Mouse (Mus musculus) midbrain, embryonic 15.5 days (tissue): ENCODE measurements around the gene Gas2l3. TPM values are rescaled to one million over a fixed set of nuclear protein-coding genes. Genes with fewer than 3 reads are reported as not detected.

Source experiments
- ATAC-seq: fragments of 200-750 bp; cut with Nextera tagmentation; replicated peaks from 2 replicates; pipeline ENCODE4 v1.8.0; 2017; ENCODE audit warnings: moderate TSS enrichment
- H3K27ac ChIP-seq: fragments of 300-500 bp; sonication (generic); 2 replicates; pipeline ENCODE4 v1.5.1; 2015; ENCODE audit warnings: mild to moderate bottlenecking, inconsistent platforms
- H3K27me3 ChIP-seq: fragments of 300-500 bp; sonication (generic); replicated peaks from 2 replicates; pipeline ENCODE4 v1.6.1; 2015; ENCODE audit warnings: inconsistent platforms
- H3K36me3 ChIP-seq: fragments of 300-500 bp; sonication (generic); replicated peaks from 2 replicates; pipeline ENCODE4 v1.6.1; 2015; ENCODE audit warnings: inconsistent platforms
- H3K4me1 ChIP-seq: fragments of 300-500 bp; sonication (generic); 2 replicates; pipeline ENCODE4 v1.6.1; 2015; ENCODE audit warnings: inconsistent platforms
- H3K4me2 ChIP-seq: fragments of 300-500 bp; sonication (generic); 2 replicates; pipeline ENCODE4 v1.6.1; 2015; ENCODE audit warnings: inconsistent platforms, mild to moderate bottlenecking, moderate library complexity
- H3K4me3 ChIP-seq: fragments of 300-500 bp; sonication (generic); 2 replicates; pipeline ENCODE4 v1.5.1; 2015; ENCODE audit warnings: mild to moderate bottlenecking, inconsistent platforms
- H3K9ac ChIP-seq: fragments of 300-500 bp; sonication (generic); 2 replicates; pipeline ENCODE4 v1.6.1; 2015; ENCODE audit warnings: mild to moderate bottlenecking, inconsistent platforms
- H3K9me3 ChIP-seq: fragments of 300-500 bp; sonication (generic); 2 replicates; pipeline ENCODE4 v1.6.1; 2016; ENCODE audit warnings: inconsistent platforms
- WGBS: fragments of 180-500 bp; shearing (Covaris S2); methylation state at CpG from one replicate; pipeline ENCODE4 v1.1.7; 2015; ENCODE audit warnings: mixed read lengths; 5-methylcytosine and 5-hydroxymethylcytosine counted together
- polyA plus RNA-seq: library from polyadenylated mRNA; unstranded; fragments of >200 nt; fragmentation: Nextera tagmentation; extraction: Ambion mirVana; gene quantifications from 2 replicates; pipeline ENCODE4 v1.2.1, GENCODE M21; 2015

The Gas2l3 gene
- polyA plus RNA-seq, 1 experiment from 2014 or later, result 3.9 TPM

DNA sequence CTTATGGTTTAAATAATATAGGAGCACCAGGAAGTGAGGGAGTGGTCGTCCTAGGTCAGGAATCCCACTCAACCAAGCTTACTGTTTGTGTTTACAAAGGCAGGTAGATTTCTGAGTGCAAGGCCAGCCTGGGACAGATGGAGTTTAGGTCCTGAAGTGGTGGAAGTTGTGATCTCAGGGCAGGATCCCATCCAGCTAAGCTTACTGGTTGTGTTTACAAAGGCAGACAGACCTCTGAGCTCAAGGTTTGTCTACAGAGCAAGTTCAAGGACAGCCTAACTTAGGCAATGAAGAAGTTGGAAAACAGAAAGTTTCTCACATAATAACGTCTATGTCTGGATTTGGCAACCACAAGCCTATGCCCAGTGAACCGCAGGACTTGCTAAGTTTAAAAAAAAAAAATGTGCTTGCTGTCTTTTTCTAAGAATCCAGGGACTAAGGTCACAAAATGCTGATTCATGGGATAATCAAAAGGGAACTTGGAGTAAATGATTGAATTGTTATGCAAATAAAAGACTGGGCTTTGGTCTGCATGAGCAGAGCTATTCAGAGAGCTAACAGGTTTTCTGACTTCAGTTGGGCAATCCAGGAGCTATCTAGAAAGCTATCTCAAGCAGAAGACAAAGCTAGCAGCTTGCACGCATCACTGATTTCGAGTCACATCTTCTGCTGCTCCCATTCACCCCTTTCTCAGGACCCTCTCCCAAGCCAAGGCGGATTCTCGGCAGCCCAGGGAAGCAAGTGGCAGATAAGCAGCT lies 27.0 kb upstream of the Gas2l3 start:
- no peak for ATAC-seq
- H3K4me2 ChIP-seq, result no peak overlapping the region
- H3K27me3 ChIP-seq, result no peaks in the 10 kb centered on the region
- no peaks in the 10 kb centered on the region for H3K4me1 ChIP-seq
- H3K9ac ChIP-seq, result no peak overlapping the region
- 0 out of 2 replicates have a peak, but pooled peaks cover 4% of the 10 kb centered on the region for H3K9me3 ChIP-seq
- no peaks in the 10 kb centered on the region for H3K36me3 ChIP-seq
- 42% methylated on average over 7 of the region's 7 CpGs for WGBS
- H3K27ac ChIP-seq, result no peak overlapping the region
- no peak overlapping the region for H3K4me3 ChIP-seq

DNA sequence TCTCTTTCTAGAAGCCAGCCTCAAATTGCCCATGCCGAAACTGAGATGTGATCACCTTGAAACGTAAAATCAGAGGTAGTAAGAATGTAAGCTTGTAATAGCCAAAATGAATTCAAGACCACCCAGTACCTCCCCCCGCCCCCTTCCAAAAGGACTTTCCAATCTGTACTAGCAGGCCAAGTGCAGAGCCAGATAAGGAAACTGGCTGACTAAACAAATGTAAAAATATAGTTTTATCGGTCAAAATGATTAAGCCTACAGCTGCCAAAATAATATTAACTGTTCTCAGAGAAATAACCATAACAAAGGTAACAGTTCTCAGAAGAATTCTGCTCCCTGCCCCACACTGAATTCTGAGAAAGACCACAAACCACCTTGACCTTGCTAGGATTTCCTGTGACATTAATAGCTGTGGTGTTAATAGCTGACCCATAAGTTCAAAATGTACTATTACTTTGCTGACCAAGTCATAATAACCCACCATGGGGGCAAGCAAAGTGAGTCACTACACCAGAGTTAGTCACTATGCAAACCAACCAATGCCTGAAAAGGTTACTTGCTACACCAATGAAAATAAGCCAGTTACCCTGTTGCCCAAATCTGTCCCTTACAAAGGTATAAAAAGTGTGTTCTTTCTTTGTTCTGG lies 21.1 kb upstream of the Gas2l3 start:
- Histone ChIP-seq H3K27me3 (no peaks in the 10 kb centered on the region), H3K4me2 (no peak overlapping the region), H3K4me3 (no peak overlapping the region), H3K36me3 (no peaks in the 10 kb centered on the region), H3K27ac (no peak overlapping the region), H3K9ac (no peak overlapping the region), H3K9me3 (no peaks in the 10 kb centered on the region), H3K4me1 (no peaks in the 10 kb centered on the region)
- ATAC-seq, result no peak
- WGBS, result 85% methylated on average over 4 of the region's 4 CpGs

DNA sequence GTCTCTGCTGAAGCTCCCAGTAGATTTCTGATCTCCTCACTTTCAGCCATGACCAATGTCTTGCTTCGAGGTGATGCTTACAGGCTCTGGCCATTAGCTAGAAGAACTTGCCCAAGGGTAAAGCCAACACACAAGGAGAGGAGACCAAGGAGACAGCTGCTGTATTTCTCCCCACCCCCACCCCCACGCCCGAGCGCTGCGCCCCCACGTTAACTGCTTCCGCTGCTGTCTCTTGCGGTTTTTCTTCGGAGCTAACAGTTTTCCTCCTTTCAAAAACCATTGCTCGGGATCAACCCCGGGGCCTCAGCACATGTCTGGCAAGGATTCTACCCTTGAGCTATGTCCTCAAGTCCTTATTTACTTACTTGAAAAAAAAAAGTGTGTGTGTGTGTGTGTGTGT lies 19.1 kb upstream of the Gas2l3 start:
- Histone ChIP-seq H3K9me3 (no peaks in the 10 kb centered on the region), H3K27me3 (0 out of 2 replicates have a peak, but pooled peaks cover 2% of the 10 kb centered on the region), H3K4me1 (no peaks in the 10 kb centered on the region), H3K36me3 (no peaks in the 10 kb centered on the region), H3K4me2 (no peak overlapping the region), H3K27ac (no peak overlapping the region), H3K4me3 (no peak overlapping the region), H3K9ac (no peak overlapping the region)
- no peak for ATAC-seq
- WGBS, result 90% methylated on average over 11 of the region's 11 CpGs

DNA sequence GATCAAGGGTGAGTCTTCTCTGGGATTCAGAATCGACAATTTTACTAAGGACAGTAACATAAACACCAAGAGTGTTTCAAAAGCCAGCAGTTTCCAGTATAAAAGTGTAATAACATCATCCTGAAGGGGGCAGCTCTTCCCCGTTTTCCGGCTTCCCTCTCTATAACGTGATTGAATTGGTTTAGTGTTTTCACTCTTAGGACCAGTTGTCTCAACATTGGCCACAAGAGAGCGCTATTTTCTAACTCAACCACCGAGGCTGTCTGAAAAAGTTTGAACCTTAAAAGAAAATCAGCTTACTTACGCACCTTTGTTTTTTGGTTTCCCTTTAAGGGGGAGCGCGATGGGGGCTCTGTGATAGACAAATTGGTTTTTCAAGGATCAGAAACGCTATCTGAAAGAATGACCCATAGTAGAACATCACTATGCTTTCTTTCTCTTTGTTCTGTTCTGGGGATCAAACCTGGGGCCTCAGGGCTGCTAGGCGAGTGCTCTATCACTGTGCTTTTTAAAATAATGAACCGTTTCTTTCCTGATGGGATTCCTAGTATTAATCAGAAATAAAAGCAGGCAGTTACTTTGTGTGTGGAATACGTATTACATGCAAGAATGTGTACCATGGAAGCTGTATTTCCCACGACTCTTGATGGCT lies 18.2 kb upstream of the Gas2l3 start:
- no peak overlapping the region for H3K4me2 ChIP-seq
- H3K9ac ChIP-seq, result no peak overlapping the region
- ATAC-seq, result peak; percentile 91
- H3K4me3 ChIP-seq, result no peak overlapping the region
- no peaks in the 10 kb centered on the region for H3K4me1 ChIP-seq
- no peak overlapping the region for H3K27ac ChIP-seq
- no peaks in the 10 kb centered on the region for H3K36me3 ChIP-seq
- H3K9me3 ChIP-seq, result no peaks in the 10 kb centered on the region
- WGBS, result 18% methylated on average over 14 of the region's 14 CpGs
- 0 out of 2 replicates have a peak, but pooled peaks cover 3% of the 10 kb centered on the region for H3K27me3 ChIP-seq

DNA sequence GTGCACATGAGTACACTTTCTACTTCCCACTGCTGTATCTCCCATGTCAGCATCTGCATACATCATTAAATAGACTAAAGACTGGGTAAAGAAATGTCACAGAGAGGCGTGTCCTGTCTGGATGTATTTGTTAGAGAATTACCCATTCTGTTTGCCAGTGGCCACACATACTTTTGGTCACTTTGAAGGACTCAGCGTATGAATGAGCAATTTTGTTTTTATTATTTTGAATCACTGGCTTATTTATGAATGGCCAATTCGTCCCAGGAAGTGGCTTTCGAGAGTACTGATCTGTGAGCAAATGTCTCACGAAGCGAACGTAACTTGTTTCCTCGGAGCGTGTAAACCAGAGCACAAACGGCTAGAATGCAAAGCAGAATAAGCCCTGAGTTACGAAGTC lies 17.2 kb upstream of the Gas2l3 start:
- Histone ChIP-seq H3K27me3 (0 out of 2 replicates have a peak, but pooled peaks cover 3% of the 10 kb centered on the region), H3K4me2 (no peak overlapping the region), H3K9me3 (no peaks in the 10 kb centered on the region), H3K27ac (no peak overlapping the region), H3K9ac (no peak overlapping the region), H3K36me3 (no peaks in the 10 kb centered on the region), H3K4me1 (no peaks in the 10 kb centered on the region), H3K4me3 (no peak overlapping the region)
- WGBS, result 81% methylated on average over 11 of the region's 11 CpGs
- no peak for ATAC-seq

DNA sequence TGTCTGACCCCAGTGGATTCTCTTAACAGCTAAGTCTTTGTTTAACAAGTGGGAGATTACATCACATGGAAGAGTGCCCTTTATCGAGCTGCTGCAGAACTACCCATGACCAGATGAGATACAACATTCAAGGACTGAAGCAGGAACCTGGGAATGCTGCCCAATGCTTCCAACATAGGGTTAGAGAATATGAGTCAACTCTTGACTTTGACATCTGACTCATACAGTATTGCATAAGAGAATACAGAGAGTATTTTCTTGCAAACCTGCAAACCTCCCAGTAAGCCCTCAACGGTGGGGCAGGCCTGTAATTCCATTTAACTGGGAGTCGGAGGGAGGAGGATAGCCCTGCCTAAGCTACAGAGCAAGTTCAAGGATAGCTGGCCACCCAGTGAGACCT lies 15.0 kb upstream of the Gas2l3 start:
- Histone ChIP-seq H3K27me3 (0 out of 2 replicates have a peak, but pooled peaks cover 3% of the 10 kb centered on the region), H3K4me2 (no peak overlapping the region), H3K36me3 (no peaks in the 10 kb centered on the region), H3K27ac (no peak overlapping the region), H3K9ac (no peak overlapping the region), H3K9me3 (no peaks in the 10 kb centered on the region), H3K4me3 (no peak overlapping the region), H3K4me1 (no peaks in the 10 kb centered on the region)
- 77% methylated on average over 3 of the region's 3 CpGs for WGBS
- ATAC-seq, result no peak

DNA sequence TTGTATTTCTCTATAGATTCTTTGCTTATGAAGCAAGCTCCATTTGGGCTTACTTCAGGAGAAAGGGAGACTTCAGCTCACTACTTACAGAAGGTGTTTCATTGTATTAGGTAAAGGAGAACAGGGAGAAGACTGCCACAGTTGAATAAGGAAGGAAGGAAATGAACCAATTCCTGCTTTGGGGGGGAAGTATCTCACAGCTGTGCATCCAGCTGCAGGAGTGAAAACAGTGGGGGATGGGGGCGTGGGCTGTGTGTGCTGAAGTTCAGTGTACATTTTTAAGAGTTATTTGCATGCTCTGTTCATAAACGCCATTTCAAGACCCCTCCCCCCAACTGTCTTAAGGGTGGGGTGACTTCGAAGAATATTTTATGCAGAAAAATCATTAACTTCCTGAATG lies 10.0 kb upstream of the Gas2l3 start:
- H3K4me1 ChIP-seq, result no peaks in the 10 kb centered on the region
- ATAC-seq, result no peak
- WGBS, result 87% methylated on average over 3 of the region's 3 CpGs
- no peak overlapping the region for H3K27ac ChIP-seq
- no peaks in the 10 kb centered on the region for H3K9me3 ChIP-seq
- H3K4me3 ChIP-seq, result no peak overlapping the region
- H3K36me3 ChIP-seq, result no peaks in the 10 kb centered on the region
- H3K9ac ChIP-seq, result no peak overlapping the region
- no peak overlapping the region for H3K4me2 ChIP-seq
- 0 out of 2 replicates have a peak, but pooled peaks cover 3% of the 10 kb centered on the region for H3K27me3 ChIP-seq

DNA sequence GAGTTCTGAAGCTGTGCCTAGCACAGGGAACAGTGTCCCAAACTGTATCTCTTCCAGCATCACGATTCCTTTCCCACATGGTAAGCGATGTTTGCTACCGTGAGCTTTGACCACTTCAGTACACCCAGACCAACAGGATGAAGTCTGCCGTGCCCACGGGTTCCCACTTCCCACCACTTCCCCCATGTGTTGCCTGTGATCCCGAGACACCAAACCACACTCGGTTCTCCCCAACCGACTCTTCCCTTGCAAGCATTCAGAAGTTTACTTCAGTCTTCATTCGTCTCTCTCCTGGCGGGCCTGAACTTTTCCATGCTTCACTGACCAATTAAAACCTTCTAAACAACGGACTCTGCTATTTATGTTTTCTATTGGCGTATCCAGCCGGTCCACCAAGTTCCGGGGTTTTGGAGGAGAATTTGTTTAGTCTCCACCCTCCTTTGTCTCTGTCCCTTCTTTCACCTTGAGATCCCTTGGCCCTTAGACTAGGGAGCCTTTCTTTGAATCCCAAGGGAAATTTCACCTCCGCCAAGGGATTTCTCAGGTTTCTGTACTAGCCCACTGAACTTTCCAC lies 9.4 kb upstream of the Gas2l3 start:
- H3K9ac ChIP-seq, result no peak overlapping the region
- no peak for ATAC-seq
- 82% methylated on average over 15 of the region's 15 CpGs for whole genome bisulfite sequencing
- no peak overlapping the region for H3K4me3 ChIP-seq
- H3K4me2 ChIP-seq, result no peak overlapping the region
- H3K36me3 ChIP-seq, result no peaks in the 10 kb centered on the region
- H3K27ac ChIP-seq, result no peak overlapping the region
- 0 out of 2 replicates have a peak, but pooled peaks cover 3% of the 10 kb centered on the region for H3K27me3 ChIP-seq
- no peaks in the 10 kb centered on the region for H3K4me1 ChIP-seq
- no peaks in the 10 kb centered on the region for H3K9me3 ChIP-seq

DNA sequence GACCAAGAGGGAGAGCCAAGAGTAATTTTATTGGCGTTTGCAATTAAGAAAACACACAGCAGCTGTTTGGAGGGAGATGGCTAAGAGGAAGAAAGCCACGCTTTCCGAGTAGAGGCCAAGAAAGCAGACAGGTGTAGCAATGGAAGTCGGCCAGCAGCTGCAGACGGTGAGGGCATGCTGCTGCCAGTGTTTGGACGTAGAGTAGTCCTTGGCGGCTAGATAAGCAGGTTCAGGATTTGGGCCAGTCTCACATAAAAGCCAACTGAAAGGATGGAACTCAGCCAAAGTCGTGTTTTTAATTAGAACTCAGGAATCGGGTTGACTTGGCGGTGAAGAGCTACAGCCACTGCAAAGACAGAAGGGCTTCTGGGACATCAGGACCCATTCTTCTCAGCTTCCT lies 6.6 kb upstream of the Gas2l3 start:
- Histone ChIP-seq H3K9me3 (no peaks in the 10 kb centered on the region), H3K4me2 (no peak overlapping the region), H3K27me3 (peaks cover 5% of the 10 kb centered on the region; the same call in 1 of the 2 replicates), H3K4me3 (no peak overlapping the region), H3K9ac (no peak overlapping the region), H3K27ac (no peak overlapping the region), H3K4me1 (no peaks in the 10 kb centered on the region), H3K36me3 (no peaks in the 10 kb centered on the region)
- WGBS, result 70% methylated on average over 10 of the region's 10 CpGs
- no peak for ATAC-seq

DNA sequence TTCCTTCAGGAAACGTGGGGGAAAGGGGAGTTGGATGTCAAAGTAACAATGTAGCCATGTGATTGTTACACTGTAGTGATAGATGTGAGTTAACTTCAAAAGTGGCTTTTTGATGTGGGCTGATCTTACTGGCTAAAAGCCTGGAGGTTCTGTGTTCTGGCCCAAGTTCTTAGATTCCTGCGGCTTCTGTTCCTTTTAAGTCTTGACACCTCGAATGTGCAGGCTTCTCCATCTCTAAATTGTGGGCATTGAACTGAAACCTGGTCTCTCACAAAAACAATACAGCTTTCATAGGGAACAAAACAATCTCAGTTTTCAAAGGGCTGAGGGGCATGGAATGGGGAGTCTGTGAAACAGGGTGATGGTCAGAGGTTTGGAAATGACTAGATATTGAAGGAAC lies 614 bp upstream of the Gas2l3 start:
- Histone ChIP-seq H3K9me3 (no peaks in the 10 kb centered on the region), H3K4me2 (peak overlapping the region; percentile 98), H3K9ac (no peak overlapping the region), H3K4me1 (peaks cover 9% of the 10 kb centered on the region), H3K27me3 (peaks cover 20% of the 10 kb centered on the region), H3K27ac (no peak overlapping the region), H3K36me3 (no peaks in the 10 kb centered on the region), H3K4me3 (peak overlapping the region; percentile 69)
- ATAC-seq, result no peak
- 26% methylated on average over 3 of the region's 3 CpGs for whole genome bisulfite sequencing

DNA sequence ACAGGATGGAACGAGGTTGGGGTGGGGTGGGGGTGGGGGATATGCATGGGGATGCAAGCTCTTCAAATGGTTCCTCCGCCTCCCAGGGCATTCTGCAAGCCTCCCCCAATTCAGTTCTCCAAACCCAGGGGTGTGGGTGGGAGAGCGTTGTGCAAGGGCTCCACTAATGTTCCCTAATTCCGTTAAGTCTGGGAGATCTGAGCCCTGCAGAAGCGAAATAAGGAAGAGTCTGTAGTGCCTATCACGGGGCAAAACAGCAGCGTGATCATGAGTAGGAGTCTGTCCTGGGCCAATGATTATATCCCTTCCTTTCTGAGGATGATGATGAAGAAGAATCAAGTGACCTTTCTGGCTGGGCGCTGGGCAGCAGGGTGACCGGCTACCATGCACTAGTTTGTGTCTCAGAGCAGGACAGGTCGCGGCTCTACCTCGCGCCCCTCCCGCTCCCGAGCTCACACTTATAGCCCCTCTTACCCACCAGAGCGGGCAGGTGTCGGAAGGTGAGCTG lies 598 bp downstream of the Gas2l3 start:
- ATAC-seq, result no peak
- Histone ChIP-seq H3K27me3 (peaks cover 26% of the 10 kb centered on the region), H3K9me3 (no peaks in the 10 kb centered on the region), H3K27ac (no peak overlapping the region), H3K36me3 (no peaks in the 10 kb centered on the region), H3K4me3 (peak overlapping the region; percentile 69), H3K4me1 (peaks cover 9% of the 10 kb centered on the region), H3K9ac (peak overlapping the region; percentile 51), H3K4me2 (peak overlapping the region; percentile 98)
- WGBS, result under 1% methylated on average over 17 of the region's 17 CpGs

DNA sequence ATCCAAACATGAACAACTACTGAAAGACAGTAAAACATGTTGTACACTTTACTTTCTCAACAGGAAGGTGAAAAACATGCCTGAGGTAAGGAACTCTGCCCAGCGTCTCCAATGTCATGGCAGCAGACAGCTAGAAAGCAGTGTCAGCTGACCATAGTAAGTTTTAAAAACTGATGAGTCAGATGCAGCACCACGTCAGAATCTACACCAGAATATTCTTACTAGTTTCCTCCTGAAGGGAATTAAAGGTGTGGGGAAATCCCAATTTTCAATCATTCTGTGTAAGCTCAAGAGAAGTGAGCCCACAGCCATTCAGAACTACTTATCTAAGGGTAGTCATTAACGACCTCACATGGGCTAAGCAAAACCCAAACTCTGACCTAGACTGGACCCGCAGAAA lies 1.1 kb downstream of the Gas2l3 start:
- H3K4me3 ChIP-seq, result peak overlapping the region; percentile 69
- no peak for ATAC-seq
- H3K27ac ChIP-seq, result no peak overlapping the region
- H3K4me2 ChIP-seq, result peak overlapping the region; percentile 98
- peaks cover 32% of the 10 kb centered on the region for H3K27me3 ChIP-seq
- H3K4me1 ChIP-seq, result peaks cover 9% of the 10 kb centered on the region
- H3K9ac ChIP-seq, result no peak overlapping the region
- 19% methylated on average over 4 of the region's 4 CpGs for WGBS
- H3K9me3 ChIP-seq, result no peaks in the 10 kb centered on the region
- H3K36me3 ChIP-seq, result no peaks in the 10 kb centered on the region
